Mouse (Mus musculus) B cell, adult 67 days (primary cell): ENCODE data around the gene Gm10972. TPM values are rescaled to one million over a fixed set of nuclear protein-coding genes. Genes with fewer than 3 reads are reported as not detected.

ENCODE experiments used
- total RNA-seq, 2 experiments: library from RNA; stranded (reverse); gene quantifications; 4 replicates each; pipeline ENCODE4 v1.2.4; 2023

The Gm10972 gene
- not detected for total RNA-seq

GRCm38 (mm10) chr3:94642495-94643162 is at the start of gene Gm10972:
Gene Gm10972, plus strand, starts transcription at chr3:94643112.

GRCm38 (mm10) chr3:94658740-94659095 is 15.8 kb downstream of the Gm10972 start, which contains the start of gene Tuft1:
Gene Tuft1, minus strand, starts transcription at chr3:94658872.

Other genes starting within 250 kb of the Gm10972 start
- gene Lingo4, start 244.6 kb upstream of the Gm10972 start, total RNA-seq: not detected
- 1 to 10 TPM; 2.1 to 3.0 TPM for gene Tdrkh, start 229.8 kb upstream of the Gm10972 start, total RNA-seq
- gene Mrpl9, start 199.8 kb upstream of the Gm10972 start, total RNA-seq: 10 to 100 TPM; 33.2 to 34.5 TPM
- gene Oaz3, start 199.2 kb upstream of the Gm10972 start, total RNA-seq: not detected
- gene Celf3, start 164.8 kb upstream of the Gm10972 start, total RNA-seq: not detected
- 1 to 10 TPM in 1 of 2 experiments, not detected in 1; 1.7 TPM for gene Riiad1, start 162.8 kb upstream of the Gm10972 start, total RNA-seq
- 10 to 100 TPM; 36.7 to 37.5 TPM for gene Snx27, start 60.4 kb upstream of the Gm10972 start, total RNA-seq
- gene Tuft1, start 15.8 kb downstream of the Gm10972 start, total RNA-seq: 1 to 10 TPM; 2.9 to 3.4 TPM
- gene Selenbp2, start 50.4 kb downstream of the Gm10972 start, total RNA-seq: not detected
- gene Cgn, start 143.4 kb downstream of the Gm10972 start, total RNA-seq: 1 to 10 TPM; 6.6 to 7.3 TPM
- 100 to 1,000 TPM in 1 of 2 experiments, 10 to 100 TPM in 1; 90.8 to 103 TPM for gene Pogz, start 194.5 kb downstream of the Gm10972 start, total RNA-seq
- gene Psmb4, start 243.8 kb downstream of the Gm10972 start, total RNA-seq: 100 to 1,000 TPM; 197 to 231 TPM